Mouse (Mus musculus) heart, postnatal 0 days (tissue): ENCODE results near the gene Sfswap.
"Not testable (repeated sequence)": the region's sequence is repeated elsewhere in the genome, so short reads cannot be mapped to it uniquely, and the experiment has no call there.

Experiments
- CTCF ChIP-seq: IDR thresholded peaks from 2 replicates; pipeline ENCODE4 v1.5.1; 2016; ENCODE audit warnings: antibody characterized with exemption, control low read depth, low read depth
- EP300 ChIP-seq: IDR thresholded peaks from 2 replicates; pipeline ENCODE4 v1.6.1; 2016; ENCODE audit warnings: antibody characterized with exemption, low read depth

GRCm38 (mm10) chr5:129620600-129620999, 119.6 kb downstream of the Sfswap start:
- TF ChIP-seq CTCF: 0 out of 2 replicates have a peak, but pooled peaks have one; percentile 11
- not testable (repeated sequence) for TF ChIP-seq EP300
